Mouse (Mus musculus) c-Kit-positive CD71-positive TER-119-positive erythroid progenitor cells, embryonic 14.5 days (primary cell): ENCODE results near the gene Pla2g2e.
"Not testable (repeated sequence)": the region's sequence is repeated elsewhere in the genome, so short reads cannot be mapped to it uniquely, and the experiment has no call there.

Source experiments
- DNase-seq: peaks from one replicate; pipeline ENCODE4 v3.0.0-alpha.2; 2013; ENCODE audit warnings: low spot score

Pla2g2e gene

DNA sequence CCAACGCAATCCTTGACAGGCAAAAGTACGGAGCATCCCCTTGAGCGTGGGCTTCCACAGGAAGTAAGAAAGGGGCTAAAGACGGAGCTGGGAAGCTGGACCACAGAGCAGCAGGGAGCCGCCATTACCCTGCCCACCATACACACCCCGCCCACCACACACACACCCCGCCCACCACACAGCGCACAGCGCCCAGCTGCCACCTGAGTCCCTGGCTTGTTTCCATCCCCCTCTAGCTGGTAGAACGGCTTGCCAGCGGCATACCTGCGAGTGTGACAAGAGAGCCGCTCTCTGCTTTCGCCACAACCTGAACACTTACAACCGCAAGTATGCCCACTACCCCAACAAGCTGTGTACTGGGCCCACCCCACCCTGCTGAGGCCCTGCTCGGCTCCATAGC, 4.4 kb downstream of the Pla2g2e start:
- no peak for DNase-seq

DNA sequence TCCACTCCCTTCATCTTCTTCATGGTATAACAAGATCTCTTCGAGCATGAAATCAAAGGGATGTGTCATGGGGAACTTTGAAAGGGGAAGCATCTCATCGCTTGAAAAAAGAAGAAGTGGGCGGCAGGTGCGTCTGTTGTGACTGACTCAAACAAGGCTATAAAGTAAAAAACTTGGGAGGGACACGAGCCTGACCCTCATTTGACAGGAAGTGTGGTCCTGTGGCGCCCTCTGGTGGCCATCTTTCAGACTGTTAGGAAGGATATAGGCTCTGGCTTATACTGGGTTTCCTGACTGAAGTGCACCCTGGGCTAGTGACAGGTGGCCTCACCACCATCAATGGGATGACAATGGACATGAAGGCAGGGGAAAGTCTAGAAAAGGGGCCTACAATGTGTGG, 6.5 kb downstream of the Pla2g2e start:
- peak; percentile 65 for DNase-seq

DNA sequence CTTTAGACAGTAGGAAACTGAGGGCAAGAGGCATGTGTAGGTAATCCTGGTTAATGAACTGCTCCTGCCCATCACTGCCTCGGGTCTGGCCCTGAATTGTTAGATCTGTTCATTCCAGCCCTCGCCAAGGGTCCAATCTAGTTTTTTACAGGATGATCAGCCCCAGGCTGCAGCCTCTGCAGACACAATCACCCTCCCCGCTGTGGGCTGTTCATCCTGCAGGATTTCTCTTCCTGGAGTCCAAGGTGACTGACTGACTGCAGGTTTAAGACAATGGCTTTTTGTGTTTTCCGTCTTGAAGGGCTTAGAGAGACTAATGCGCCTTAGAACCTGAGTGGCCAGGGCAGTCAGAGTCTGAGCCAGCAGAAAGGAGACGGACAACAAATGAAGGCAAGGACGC, 11.4 kb downstream of the Pla2g2e start:
- no peak for DNase-seq

DNA sequence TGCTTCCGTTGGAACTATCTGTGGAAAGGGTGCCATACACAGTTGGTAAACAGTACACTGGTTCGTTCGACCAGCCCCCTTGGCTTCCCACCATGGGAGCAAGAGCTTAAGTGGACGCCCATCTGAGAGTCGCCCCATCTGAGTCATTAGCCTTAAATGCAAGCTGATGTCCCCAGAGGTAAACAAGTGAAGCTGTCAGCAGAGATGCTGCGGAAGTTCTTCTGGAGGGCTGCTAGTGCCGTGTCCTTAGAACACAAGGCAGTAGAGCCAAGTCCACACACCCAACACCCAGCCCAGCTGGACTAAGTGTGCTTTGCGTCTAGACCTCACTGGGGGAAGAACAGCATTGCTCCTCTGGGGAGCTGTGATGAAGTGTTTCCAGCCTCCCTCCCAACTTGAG, 11.9 kb downstream of the Pla2g2e start:
- DNase-seq = no peak

DNA sequence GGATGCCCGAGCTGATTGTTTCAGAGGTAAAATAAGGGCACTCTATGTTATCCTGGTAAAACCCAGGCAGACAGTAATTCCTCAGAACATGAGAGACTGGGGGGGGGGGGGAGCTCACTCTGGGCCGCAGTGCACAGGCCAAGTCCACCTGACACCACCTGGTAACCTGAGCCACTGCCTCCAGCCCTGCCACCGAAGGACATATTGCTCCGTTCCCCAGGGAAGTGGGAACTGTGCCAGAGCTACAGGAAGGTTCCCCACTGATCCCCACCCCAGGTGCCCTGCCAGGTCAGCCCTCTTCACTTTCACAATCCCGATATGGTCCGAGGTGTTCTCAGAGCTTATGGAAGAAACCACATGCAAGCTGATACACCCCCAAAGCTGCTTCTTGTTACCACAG, 14.9 kb downstream of the Pla2g2e start:
- DNase-seq = no peak

DNA sequence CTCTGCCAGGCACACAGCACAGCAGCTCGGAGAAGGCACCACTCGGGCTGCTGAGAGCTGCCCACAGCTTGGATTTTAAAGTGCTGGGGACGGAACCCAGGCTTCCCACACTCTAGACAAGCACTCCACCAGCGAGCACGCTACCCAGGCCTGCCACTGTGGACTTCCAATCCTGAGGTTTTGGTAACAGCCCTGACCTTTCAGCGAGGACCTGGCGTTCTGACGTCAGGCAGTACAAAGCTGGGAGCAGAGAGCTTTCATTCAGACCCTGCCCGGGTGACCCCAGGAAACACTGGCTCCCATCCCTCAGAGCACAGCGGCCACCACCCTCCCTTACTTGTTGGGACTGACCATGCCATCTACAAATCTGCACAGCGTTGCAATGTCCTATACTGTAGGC, 16.0 kb downstream of the Pla2g2e start:
- not testable (repeated sequence) for DNase-seq

DNA sequence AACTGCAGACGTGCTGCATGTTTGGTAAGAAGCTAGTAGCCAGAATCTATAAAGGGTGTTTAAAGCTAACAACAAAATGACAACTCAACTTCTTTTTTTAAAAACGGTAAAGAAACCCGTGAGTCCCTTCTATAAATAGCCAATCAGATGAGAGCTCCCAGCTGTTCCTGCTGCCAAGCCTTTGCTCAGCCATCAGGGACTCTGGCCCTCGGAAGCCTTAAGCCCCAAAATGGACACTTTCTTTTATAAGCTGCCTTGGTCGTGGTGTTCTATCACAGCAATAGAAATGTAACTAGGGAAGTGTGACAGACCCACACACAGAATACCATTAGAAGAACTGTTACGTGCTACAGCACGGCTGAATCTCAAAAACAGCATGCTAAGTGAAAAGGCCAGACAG, 21.6 kb downstream of the Pla2g2e start:
- no peak for DNase-seq

DNA sequence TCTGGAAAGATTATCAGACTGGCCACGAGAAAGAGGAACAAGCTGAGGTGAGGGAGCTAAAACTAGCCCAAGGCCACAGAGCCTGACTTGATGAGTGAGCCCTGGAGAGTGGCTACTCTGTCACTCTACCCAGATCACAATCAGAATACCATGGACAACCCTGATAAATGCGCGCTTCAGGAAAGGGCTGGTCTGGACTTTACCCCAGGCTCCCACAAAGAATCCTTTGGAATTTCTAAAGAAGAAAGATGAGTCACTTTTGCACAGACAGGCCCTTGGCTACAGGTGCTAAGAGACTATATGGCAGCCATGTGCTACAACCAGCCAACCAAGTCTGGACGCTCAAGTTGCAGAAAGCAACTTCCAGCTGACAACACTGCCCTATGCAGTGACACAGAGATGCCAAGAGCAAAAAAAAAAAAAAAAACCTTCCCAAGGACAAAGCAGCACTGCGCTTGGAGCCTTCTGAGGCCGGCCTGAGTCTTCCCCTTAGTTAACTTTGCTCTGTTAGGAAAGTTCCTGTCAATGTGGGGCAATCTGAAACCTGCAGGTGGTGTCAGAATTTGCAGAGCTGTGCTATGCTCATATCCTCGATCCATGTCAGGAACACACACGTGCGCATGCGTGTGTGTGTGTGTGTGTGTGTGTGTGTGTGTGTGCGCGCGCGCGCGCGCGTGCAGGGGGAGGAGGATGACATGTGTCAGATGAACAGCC, 28.0 kb downstream of the Pla2g2e start:
- DNase-seq = no peak

DNA sequence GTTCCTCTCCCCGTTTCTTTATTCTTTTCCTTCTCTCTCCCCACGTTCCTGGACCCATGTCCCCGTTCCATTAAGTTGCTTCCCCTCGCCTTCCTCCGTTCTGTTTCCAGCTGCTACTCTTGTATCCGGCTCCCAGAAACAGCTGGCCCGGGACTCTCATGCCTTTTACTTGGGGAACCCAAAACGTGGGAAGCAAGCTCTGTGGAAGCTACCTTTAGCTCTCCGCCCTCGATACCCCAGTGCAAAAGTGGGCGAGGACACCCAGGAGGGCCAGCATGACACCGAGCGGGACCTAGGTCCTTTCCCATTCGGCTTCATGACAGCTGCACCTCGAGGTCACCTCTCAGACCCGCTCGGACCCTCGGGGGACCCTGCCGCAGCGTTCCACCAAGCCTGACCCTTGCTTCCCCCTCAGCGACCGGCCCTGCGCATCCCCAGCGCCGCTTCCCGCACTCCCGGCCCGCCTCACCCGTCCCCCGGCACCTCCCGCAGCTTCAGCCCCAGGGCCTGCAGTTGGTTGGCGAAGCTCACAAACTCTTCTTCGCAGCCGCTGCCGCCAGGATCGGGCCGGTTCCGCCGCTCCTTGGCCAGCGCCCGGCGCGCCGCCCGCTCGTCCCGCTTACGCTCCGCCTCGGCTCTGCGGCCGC, 35.5 kb downstream of the Pla2g2e start:
- no peak for DNase-seq

DNA sequence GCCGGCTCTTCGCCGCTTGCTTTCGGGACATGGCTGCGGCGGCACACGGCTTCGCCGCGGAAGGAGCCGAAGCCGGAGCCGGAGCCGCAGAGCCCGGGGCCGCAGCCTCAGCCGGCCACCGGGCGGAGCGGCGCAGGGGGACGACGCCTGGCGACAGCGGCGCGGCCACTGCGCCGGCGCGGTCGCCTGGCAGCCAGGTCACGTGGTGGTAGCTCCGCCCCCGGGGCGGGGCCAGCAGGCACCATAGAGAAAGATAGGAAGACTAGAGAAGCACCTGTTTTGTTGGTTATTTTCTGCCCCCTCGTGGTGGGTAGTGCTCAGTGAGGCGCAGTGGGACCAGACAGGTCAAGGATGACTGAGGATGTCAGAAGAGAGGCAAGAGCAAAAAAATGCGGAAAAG, 36.1 kb downstream of the Pla2g2e start, which contains the start of gene Otud3:
Gene Otud3, minus strand, starts transcription at position 149 of the 400 bp plus-strand sequence.
- DNase-seq = peak; percentile 92

DNA sequence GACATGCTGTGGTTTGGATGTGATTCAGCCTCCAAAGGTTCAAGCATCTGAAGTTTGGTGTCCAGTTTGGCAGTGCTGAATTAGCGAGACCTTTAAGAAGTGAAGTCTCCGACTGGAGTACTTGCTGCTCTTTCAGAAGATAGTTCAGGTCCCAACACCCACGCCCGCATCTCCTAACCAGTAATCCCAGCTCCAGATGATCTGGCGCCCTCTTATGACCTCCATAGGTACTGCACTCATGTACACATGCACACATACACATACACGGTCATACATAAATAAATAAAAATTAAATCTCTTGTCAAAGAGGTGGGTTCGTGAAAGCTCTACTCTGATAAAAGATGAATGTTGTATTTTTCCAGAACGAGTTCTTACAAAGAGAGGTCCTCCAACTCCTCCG, 39.5 kb downstream of the Pla2g2e start:
- DNase-seq = no peak

DNA sequence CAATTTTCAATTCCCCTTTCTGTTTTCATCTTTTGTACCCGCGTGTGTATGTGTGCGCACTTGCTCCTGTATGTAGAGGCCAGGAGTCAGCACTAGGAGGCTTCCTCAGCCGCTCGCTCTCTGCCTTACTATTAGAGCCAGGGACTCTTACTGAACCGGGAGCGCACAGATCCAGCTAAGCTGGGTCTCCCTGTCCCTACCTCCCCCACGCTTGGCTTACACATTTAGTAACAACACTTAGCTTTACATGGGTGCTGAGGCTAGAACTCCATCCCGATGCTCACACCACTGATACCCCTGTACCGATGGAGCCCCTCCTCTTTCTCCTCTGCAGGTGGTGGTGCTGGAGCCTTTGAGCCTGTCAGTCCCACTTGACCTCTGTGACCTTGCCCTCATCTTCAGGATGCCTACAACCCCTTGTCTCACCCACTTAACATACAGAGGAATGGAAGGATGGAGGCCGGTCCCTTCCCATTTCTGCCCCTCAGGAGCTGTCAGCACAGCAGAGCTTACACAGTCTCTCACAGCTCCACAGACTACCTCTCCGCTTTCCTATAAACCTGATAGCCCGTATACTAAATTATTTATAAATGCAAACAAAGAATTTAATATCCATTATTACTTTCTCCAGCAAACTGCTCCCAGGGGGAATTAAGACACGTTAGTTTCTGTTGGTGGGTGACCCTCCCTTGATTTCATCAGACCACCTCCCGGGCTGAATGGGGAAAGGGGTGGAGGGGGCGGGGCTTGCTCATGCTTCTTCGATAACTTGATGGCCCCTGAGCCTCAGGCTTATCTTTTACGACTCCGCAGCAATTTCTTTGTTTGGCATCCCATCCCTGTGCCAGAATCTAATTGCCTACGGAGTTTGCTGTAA, 43.8 kb downstream of the Pla2g2e start:
- no peak for DNase-seq

DNA sequence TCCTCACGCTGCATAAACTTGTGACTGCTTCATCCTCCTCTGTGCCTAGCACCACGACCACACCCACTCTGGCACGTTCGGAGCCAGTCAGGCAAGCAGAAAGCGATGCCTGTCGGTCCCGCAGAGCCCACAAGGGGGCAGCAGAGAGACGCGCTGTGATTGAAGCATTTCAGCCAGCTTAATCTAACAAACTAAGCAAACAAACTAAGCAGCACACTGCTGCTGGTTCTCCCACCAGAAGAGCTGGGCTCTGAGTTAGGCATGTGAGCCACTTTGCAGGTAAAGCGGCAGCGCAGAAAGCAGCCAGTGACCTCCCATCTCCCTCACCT, 44.4 kb downstream of the Pla2g2e start:
- DNase-seq = peak; percentile 78

DNA sequence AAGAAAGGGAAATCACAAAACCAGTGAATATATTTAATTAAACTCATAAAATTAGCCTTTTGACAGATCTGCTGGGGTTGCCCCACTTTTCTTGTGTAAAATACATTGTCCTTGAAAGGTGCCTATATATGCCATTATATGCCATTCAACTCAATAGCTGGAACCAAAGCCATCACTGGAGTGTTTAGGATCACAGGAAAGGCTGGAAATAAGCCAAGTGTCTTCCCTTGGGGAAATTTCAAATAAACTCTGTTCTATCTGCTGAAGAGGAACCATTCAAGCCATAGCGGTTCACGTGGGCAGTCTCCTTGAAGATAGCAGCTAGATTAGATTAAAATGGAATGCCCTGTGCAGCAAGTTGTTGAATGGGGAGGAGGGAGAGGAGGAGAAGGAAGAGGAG, 47.8 kb downstream of the Pla2g2e start:
- no peak for DNase-seq
